Mouse (Mus musculus) heart, embryonic 15.5 days (tissue): Measurements from ENCODE around the gene BC030499. TPM values are rescaled to one million over a fixed set of nuclear protein-coding genes. Genes with fewer than 3 reads are reported as not detected.

ENCODE experiments used
- ATAC-seq: fragments of 200-750 bp; cut with Nextera tagmentation; replicated peaks from 2 replicates; pipeline ENCODE4 v1.8.0; 2017; ENCODE audit warnings: low read depth, moderate TSS enrichment; ENCODE audit not compliant: insufficient number of reproducible peaks, insufficient read depth, low FRiP score
- H3K27ac ChIP-seq: fragments of 300-500 bp; sonication (generic); 2 replicates; pipeline ENCODE4 v1.5.1; 2015; ENCODE audit warnings: mild to moderate bottlenecking, inconsistent platforms
- H3K27me3 ChIP-seq: fragments of 300-500 bp; sonication (generic); 2 replicates; pipeline ENCODE4 v1.6.1; 2015; ENCODE audit warnings: inconsistent platforms
- H3K36me3 ChIP-seq: fragments of 300-500 bp; sonication (generic); 2 replicates; pipeline ENCODE4 v1.6.1; 2015; ENCODE audit warnings: mild to moderate bottlenecking, inconsistent platforms
- H3K4me1 ChIP-seq: fragments of 300-500 bp; sonication (generic); replicated peaks from 2 replicates; pipeline ENCODE4 v1.6.1; 2015; ENCODE audit warnings: inconsistent platforms
- H3K4me2 ChIP-seq: fragments of 300-500 bp; sonication (generic); 2 replicates; pipeline ENCODE4 v1.6.1; 2015; ENCODE audit warnings: inconsistent platforms, mild to moderate bottlenecking, moderate library complexity
- H3K4me3 ChIP-seq: fragments of 300-500 bp; sonication (generic); 2 replicates; pipeline ENCODE4 v1.5.1; 2015; ENCODE audit warnings: mild to moderate bottlenecking, inconsistent platforms
- H3K9ac ChIP-seq: fragments of 300-500 bp; sonication (generic); 2 replicates; pipeline ENCODE4 v1.6.1; 2015; ENCODE audit warnings: mild to moderate bottlenecking, inconsistent platforms
- H3K9me3 ChIP-seq: fragments of 300-500 bp; sonication (generic); replicated peaks from 2 replicates; pipeline ENCODE4 v1.6.1; 2016; ENCODE audit warnings: inconsistent platforms
- WGBS: fragments of 180-500 bp; shearing (Covaris S2); methylation state at CpG from one replicate; pipeline ENCODE4 v1.1.7; 2015; ENCODE audit warnings: mixed read lengths; 5-methylcytosine and 5-hydroxymethylcytosine counted together
- polyA plus RNA-seq: library from polyadenylated mRNA; unstranded; fragments of >200 nt; fragmentation: Nextera tagmentation; extraction: Ambion mirVana; gene quantifications from 2 replicates; pipeline ENCODE4 v1.2.1, GENCODE M21; 2015

BC030499 gene
- polyA plus RNA-seq, 1 experiment from 2014 or later: 0.23 TPM

GRCm38 (mm10) chr11:78332676-78333075 lies 42.0 kb downstream of the BC030499 start:
- no peaks in the 10 kb centered on the region for H3K9me3 ChIP-seq
- ATAC-seq: no peak
- 92% methylated on average over 12 of the region's 12 CpGs for WGBS

DNA sequence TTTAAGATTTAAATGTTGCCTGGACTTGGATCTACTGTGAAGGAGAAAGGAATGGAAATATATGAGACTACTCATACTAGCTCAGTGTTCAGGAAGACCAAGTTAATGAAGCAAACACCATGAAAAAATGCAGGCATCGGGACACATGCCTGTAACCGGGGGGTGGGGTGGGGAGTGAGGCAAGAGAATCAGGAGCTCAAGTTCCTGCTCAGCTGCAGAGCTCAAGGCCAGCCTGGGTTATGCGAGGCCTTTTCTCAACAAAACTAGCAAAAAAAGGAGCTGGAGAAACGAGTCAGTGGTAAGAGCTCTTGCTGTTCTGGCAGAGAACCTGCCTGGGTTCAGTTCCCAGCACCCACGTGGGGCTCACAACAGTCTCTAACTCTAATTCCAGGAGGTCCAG lies 43.4 kb downstream of the BC030499 start:
- no peak for ATAC-seq
- Histone ChIP-seq H3K27me3 (no peaks in the 10 kb centered on the region), H3K9me3 (no peaks in the 10 kb centered on the region), H3K4me1 (0 out of 2 replicates have a peak, but pooled peaks cover 2% of the 10 kb centered on the region), H3K9ac (no peak overlapping the region), H3K4me2 (no peak overlapping the region), H3K4me3 (no peak overlapping the region), H3K36me3 (peaks cover 40% of the 10 kb centered on the region), H3K27ac (no peak overlapping the region)
- WGBS: 86% methylated on average over 5 of the region's 5 CpGs

More at GRCm38 (mm10) chr11:78332676-78333075, 42.0 kb downstream of the BC030499 start:
- H3K4me1 ChIP-seq: 0 out of 2 replicates have a peak, but pooled peaks cover 5% of the 10 kb centered on the region
- H3K27ac ChIP-seq: no peak overlapping the region
- H3K4me2 ChIP-seq: no peak overlapping the region
- no peak overlapping the region for H3K4me3 ChIP-seq
- H3K9ac ChIP-seq: no peak overlapping the region
- no peaks in the 10 kb centered on the region for H3K27me3 ChIP-seq
- H3K36me3 ChIP-seq: peaks cover 34% of the 10 kb centered on the region

DNA sequence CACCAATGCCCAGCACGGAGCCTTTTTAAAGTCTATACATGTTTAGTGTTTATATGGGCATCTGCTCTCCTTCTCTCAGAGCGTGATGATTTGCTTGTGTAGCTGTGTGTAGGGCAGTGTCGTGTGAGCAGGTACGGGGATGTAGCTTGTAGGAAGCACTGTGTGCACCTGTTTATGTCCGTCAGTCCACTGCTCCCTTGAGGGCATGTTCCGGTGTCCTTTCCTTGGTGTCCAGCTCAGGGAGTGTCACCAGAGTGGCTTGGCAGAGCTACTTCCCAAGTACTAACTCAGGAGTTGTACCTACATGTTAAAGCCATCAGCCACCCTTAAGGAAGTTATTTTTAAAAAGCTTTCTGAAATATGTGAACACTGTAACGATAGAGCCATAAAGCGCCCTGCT lies 46.4 kb downstream of the BC030499 start:
- Histone ChIP-seq H3K9ac (no peak overlapping the region), H3K4me2 (no peak overlapping the region), H3K27ac (no peak overlapping the region), H3K4me1 (no peaks in the 10 kb centered on the region), H3K4me3 (no peak overlapping the region), H3K9me3 (no peaks in the 10 kb centered on the region), H3K36me3 (peaks cover 55% of the 10 kb centered on the region), H3K27me3 (no peaks in the 10 kb centered on the region)
- no peak for ATAC-seq
- 93% methylated on average over 8 of the region's 8 CpGs for WGBS

GRCm38 (mm10) chr11:78341702-78342101 lies 51.1 kb downstream of the BC030499 start:
- peaks cover 24% of the 10 kb centered on the region for H3K36me3 ChIP-seq
- no peak overlapping the region for H3K4me2 ChIP-seq
- WGBS: 70% methylated on average over 12 of the region's 12 CpGs
- H3K27me3 ChIP-seq: no peaks in the 10 kb centered on the region
- H3K9ac ChIP-seq: no peak overlapping the region
- peaks cover 37% of the 10 kb centered on the region for H3K4me1 ChIP-seq
- no peaks in the 10 kb centered on the region for H3K9me3 ChIP-seq
- no peak for ATAC-seq
- H3K27ac ChIP-seq: no peak overlapping the region
- no peak overlapping the region for H3K4me3 ChIP-seq

GRCm38 (mm10) chr11:78343381-78344327 lies 53.0 kb downstream of the BC030499 start, which contains the start of gene Unc119:
Unc119 (plus strand) TSS chr11:78343482.
- Histone ChIP-seq H3K9ac (peak within 1 kb of the TSS; percentile 86), H3K36me3 (peaks cover 23% of the 10 kb centered on the region; the same call in 1 of the 2 replicates), H3K4me3 (peak within 1 kb of the TSS; percentile 88), H3K4me1 (peaks cover 44% of the 10 kb centered on the region), H3K27ac (peak within 1 kb of the TSS; percentile 85), H3K4me2 (peak within 1 kb of the TSS; percentile 93), H3K27me3 (no peaks in the 10 kb centered on the region), H3K9me3 (no peaks in the 10 kb centered on the region)
- peak; percentile 81 for ATAC-seq
- WGBS: 1% methylated on average over 66 of the region's 66 CpGs

GRCm38 (mm10) chr11:78344328-78344889 lies 53.8 kb downstream of the BC030499 start:
- Histone ChIP-seq H3K9ac (peak overlapping the region; percentile 86; the same call in 1 of the 2 replicates), H3K9me3 (no peaks in the 10 kb centered on the region), H3K4me2 (peak overlapping the region; percentile 93), H3K4me3 (peak overlapping the region; percentile 88), H3K27ac (peak overlapping the region; percentile 85), H3K4me1 (peaks cover 47% of the 10 kb centered on the region), H3K36me3 (peaks cover 17% of the 10 kb centered on the region; the same call in 1 of the 2 replicates), H3K27me3 (no peaks in the 10 kb centered on the region)
- ATAC-seq: no peak
- 33% methylated on average over 6 of the region's 6 CpGs for WGBS

DNA sequence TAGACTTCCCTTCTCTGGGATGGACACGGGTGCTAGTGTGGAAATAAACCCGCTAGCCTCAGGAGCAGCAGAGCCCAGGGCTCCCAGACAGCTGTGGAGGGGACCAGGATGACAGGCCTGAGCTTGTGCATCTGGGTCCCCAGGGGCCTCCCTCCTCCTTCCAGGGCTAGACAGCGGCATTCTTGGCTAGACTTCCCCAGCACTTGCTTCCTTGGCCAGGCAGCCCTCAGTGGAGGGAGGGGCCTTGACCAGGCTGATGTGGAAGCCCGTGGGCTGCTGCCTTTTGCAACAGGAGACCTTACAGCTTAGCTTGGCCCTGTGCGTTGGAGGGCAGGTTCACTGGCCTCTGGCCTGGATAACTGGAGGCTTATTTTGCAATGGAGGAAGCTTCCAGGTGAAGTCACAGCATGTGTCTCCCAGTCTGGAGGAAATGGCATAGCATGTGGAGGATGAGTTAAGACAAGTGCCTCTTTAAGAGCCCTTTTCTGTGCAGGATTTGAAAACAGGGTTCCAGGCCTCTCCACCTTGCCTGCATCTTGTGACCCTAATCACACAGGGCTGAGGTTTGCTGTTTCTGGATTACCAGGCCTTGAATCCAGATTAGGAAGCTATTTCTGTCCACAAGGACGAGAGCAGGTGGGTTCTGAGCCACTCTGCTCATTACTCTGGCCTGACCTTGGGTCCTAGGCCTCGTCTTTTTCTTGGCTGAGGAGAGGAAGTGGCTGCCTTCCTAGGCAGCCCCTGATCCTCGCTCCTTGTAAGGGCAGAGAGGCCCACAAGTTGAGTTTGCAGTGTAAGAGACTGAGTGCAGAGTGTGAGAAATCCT lies 54.5 kb downstream of the BC030499 start:
- H3K4me2 ChIP-seq: peak overlapping the region; percentile 93
- peak overlapping the region; percentile 85 for H3K27ac ChIP-seq
- peaks cover 10% of the 10 kb centered on the region; the same call in 1 of the 2 replicates for H3K36me3 ChIP-seq
- ATAC-seq: 0 out of 2 replicates have a peak, but pooled peaks have one; percentile 25
- H3K4me3 ChIP-seq: peak overlapping the region; percentile 88
- WGBS: 25% methylated on average over 8 of the region's 8 CpGs
- peaks cover 54% of the 10 kb centered on the region for H3K4me1 ChIP-seq
- H3K9me3 ChIP-seq: no peaks in the 10 kb centered on the region
- 0 out of 2 replicates have a peak overlapping the region, but pooled peaks have one; percentile 0 for H3K9ac ChIP-seq
- H3K27me3 ChIP-seq: no peaks in the 10 kb centered on the region

GRCm38 (mm10) chr11:78345801-78346200 lies 55.2 kb downstream of the BC030499 start:
- peaks cover 57% of the 10 kb centered on the region for H3K4me1 ChIP-seq
- peaks cover 9% of the 10 kb centered on the region; the same call in 1 of the 2 replicates for H3K36me3 ChIP-seq
- no peak overlapping the region for H3K9ac ChIP-seq
- H3K27ac ChIP-seq: peak overlapping the region; percentile 85
- no peaks in the 10 kb centered on the region for H3K9me3 ChIP-seq
- H3K4me2 ChIP-seq: 0 out of 2 replicates have a peak overlapping the region, but pooled peaks have one; percentile 6
- no peaks in the 10 kb centered on the region for H3K27me3 ChIP-seq
- H3K4me3 ChIP-seq: no peak overlapping the region
- ATAC-seq: no peak
- 63% methylated on average over 7 of the region's 7 CpGs for WGBS
